Mouse (Mus musculus): ENCODE data around the gene Eif2s3x. TPM values are rescaled to one million over a fixed set of nuclear protein-coding genes. Genes with fewer than 3 reads are reported as not detected.
A peak's percentile ranks its signal among the peaks of the same experiment; 100 is the strongest.

The Eif2s3x gene
- total and polyA plus RNA-seq, 3 experiments: 183 to 551 (median 226) TPM

DNA sequence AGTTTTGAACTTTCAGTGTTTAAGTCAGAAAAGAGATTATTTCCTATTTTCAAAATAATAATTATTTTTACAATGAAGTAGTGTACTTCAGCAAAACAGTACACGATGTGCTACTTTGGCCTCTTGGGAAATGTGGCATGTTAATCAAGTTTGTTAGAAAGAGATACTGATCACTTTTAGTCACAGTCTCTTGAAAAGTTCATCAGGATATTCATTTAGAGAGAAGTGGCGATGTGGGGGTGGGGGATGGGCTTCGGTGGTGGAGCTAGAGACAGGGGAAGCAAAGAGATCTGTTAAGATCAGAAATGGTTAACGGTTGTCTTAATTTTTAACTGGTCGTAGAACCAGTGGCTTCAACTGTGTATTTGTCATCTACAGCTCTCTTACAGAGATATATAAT is 20.8 kb upstream of the Eif2s3x start (continued):
- TF ChIP-seq MYC (IDR thresholded peaks at IDR 0.05; ENCODE audit: low read depth, low read length): no peak
- TF ChIP-seq RAD21 (IDR thresholded peaks at IDR 0.05; ENCODE audit: low read depth, low read length): no peak
- TF ChIP-seq ETS1 (IDR thresholded peaks at IDR 0.05; ENCODE audit: low read depth, low read length): peak; percentile 42
- TF ChIP-seq GATA1 (IDR thresholded peaks at IDR 0.05; ENCODE audit: low read depth, low read length): 0 out of 2 replicates have a peak, but pooled peaks have one; percentile 12
- no peak for TF ChIP-seq RCOR1 (IDR thresholded peaks at IDR 0.05; ENCODE audit: low read depth, low read length)
- TF ChIP-seq NRF1 (IDR thresholded peaks at IDR 0.05; ENCODE audit: insufficient read depth, low read depth, low read length, poor library complexity, severe bottlenecking): no peak
- no peak for TF ChIP-seq MAZ (IDR thresholded peaks at IDR 0.05; ENCODE audit: low read depth, low read length)
- TF ChIP-seq MEF2A (IDR thresholded peaks at IDR 0.05; ENCODE audit: extremely low read depth, insufficient replicate concordance, low read depth, low read length, poor library complexity, severe bottlenecking): no peak
- TF ChIP-seq ZC3H11A (IDR thresholded peaks at IDR 0.05; ENCODE audit: low read depth, low read length): no peak
- no peak for TF ChIP-seq NELFE (IDR thresholded peaks at IDR 0.05; ENCODE audit: low read depth, low read length)
- TF ChIP-seq GABPA (IDR thresholded peaks at IDR 0.05; ENCODE audit: low read depth, low read length): no peak
- no peak for TF ChIP-seq E2F4 (IDR thresholded peaks at IDR 0.05; ENCODE audit: borderline replicate concordance, low read depth, low read length)
- TF ChIP-seq ZNF384 (IDR thresholded peaks at IDR 0.05; ENCODE audit: low read depth, low read length): no peak
- no peak for TF ChIP-seq POLR2AphosphoS5 (IDR thresholded peaks at IDR 0.05; ENCODE audit: borderline replicate concordance, low read depth, low read length)
- no peak for TF ChIP-seq HCFC1 (IDR thresholded peaks at IDR 0.05; ENCODE audit: low read depth, low read length)

DNA sequence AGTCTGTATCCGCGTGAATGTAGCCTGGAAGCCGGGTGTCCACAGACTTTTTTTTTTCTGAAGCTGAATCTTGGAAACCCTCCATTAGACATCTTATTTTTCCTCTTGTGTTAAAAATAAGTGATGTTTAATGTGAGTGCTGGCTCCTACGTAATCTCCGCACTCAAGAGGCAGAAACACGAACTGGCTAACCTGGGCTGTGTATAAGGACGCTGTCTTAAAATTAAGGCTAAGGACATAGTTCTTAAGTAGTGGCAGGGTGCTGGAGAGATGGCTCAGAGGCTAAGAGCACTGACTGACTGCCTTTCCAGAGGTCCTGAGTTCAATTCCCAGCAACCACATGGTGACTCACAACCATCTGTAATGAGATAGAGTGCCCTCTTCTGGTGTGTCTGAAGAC is 722 bp upstream of the Eif2s3x start:
- H3K4me3 ChIP-seq (ENCODE audit: control insufficient read depth in 1 of 2, insufficient read depth in 1 of 2, low read depth in 2 of 2, low read length in 2 of 2): peak overlapping the region; percentile 96 to 98
- TF ChIP-seq BHLHE40 (IDR thresholded peaks at IDR 0.05; ENCODE audit: borderline replicate concordance, low read depth, low read length): no peak
- peak in 2 of 3 experiments; percentile 19 to 34; a peak in 2 of 6 replicates for TF ChIP-seq CTCF (IDR thresholded peaks at IDR 0.05 in 2 of 3, conservative IDR thresholded peaks at IDR 0.05 in 1 of 3; ENCODE audit: control insufficient read depth in 1 of 3, insufficient read depth in 1 of 3, low read depth in 2 of 3, low read length in 3 of 3, poor library complexity in 1 of 3, severe bottlenecking in 1 of 3)
- no peak for TF ChIP-seq CHD2 (IDR thresholded peaks at IDR 0.05; ENCODE audit: low read length)
- peak; percentile 90 for TF ChIP-seq TBP (IDR thresholded peaks at IDR 0.05; ENCODE audit: low read depth, low read length)
- no peak for TF ChIP-seq ZNF384 (IDR thresholded peaks at IDR 0.05; ENCODE audit: low read depth, low read length)
- no peak for TF ChIP-seq ELF1 (IDR thresholded peaks at IDR 0.05; ENCODE audit: low read depth, low read length)
- peak; percentile 27; the same call in 1 of the 2 replicates for TF ChIP-seq MYC (IDR thresholded peaks at IDR 0.05; ENCODE audit: low read depth, low read length)
- TF ChIP-seq MXI1 (IDR thresholded peaks at IDR 0.05; ENCODE audit: low read depth, low read length): no peak
- H3K27me3 ChIP-seq (ENCODE audit: control insufficient read depth in 1 of 2, insufficient read depth in 2 of 2, low read length in 2 of 2): no peaks in the 10 kb centered on the region

More for the DNA sequence above, 722 bp upstream of the Eif2s3x start:
- no peaks in the 10 kb centered on the region for H3K9me3 ChIP-seq (replicated peaks; ENCODE audit: insufficient read depth, low read length)
- H3K4me1 ChIP-seq (ENCODE audit: control insufficient read depth in 1 of 2, insufficient read depth in 2 of 2, low read length in 2 of 2): no peaks in the 10 kb centered on the region; a peak in 1 of 4 replicates
- peak overlapping the region; percentile 99 for H3K27ac ChIP-seq (ENCODE audit: control insufficient read depth, low read depth, low read length)
- peak; percentile 73 for DNase-seq (ENCODE audit: low read depth, low spot score)
- peaks cover 5 to 22% of the 10 kb centered on the region in 2 experiments for H3K36me3 ChIP-seq (ENCODE audit: control insufficient read depth in 1 of 2, insufficient read depth in 2 of 2, low read length in 2 of 2)
- H3K9ac ChIP-seq (ENCODE audit: control insufficient read depth, low read depth, low read length, poor library complexity, severe bottlenecking): peak overlapping the region; percentile 94
- H3K79me2 ChIP-seq (ENCODE audit: control insufficient read depth, insufficient read depth, low read length, poor library complexity): peaks cover 19% of the 10 kb centered on the region

Data from MEL (cell line).